Mouse (Mus musculus): ENCODE measurements around the gene Prf1.

DNA sequence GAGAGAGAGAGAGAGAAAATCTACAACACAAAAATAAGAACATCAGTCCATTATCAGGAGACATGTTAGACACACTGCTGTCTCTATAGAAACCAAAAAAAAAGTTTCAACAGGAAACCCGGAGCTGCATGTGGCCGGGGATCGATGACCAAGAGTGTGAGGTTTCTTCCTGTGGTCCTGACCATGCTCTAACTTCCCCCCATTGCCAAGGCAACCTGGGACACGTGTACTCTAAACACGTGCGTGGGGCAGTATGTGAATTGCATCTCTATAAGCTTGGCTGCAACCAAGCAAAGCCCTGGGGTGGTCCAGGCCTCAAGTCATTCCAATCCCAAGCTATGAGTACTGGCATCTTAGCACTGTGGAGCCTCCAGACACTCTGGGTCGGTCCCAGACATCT, 36.9 kb downstream of the Prf1 start:
- TF ChIP-seq EP300 (IDR thresholded peaks at IDR 0.05), result no peak
- no peak for TF ChIP-seq CTCF (IDR thresholded peaks at IDR 0.05)

Data from lung, postnatal 0 days (tissue).